Mouse (Mus musculus): ENCODE data around the gene Faf2. TPM values are rescaled to one million over a fixed set of nuclear protein-coding genes. Genes with fewer than 3 reads are reported as not detected.
A peak's percentile ranks its signal among the peaks of the same experiment; 100 is the strongest.

Gene Faf2
- polyA plus RNA-seq, 1 experiment from 2014 or later = 95.7 TPM

DNA sequence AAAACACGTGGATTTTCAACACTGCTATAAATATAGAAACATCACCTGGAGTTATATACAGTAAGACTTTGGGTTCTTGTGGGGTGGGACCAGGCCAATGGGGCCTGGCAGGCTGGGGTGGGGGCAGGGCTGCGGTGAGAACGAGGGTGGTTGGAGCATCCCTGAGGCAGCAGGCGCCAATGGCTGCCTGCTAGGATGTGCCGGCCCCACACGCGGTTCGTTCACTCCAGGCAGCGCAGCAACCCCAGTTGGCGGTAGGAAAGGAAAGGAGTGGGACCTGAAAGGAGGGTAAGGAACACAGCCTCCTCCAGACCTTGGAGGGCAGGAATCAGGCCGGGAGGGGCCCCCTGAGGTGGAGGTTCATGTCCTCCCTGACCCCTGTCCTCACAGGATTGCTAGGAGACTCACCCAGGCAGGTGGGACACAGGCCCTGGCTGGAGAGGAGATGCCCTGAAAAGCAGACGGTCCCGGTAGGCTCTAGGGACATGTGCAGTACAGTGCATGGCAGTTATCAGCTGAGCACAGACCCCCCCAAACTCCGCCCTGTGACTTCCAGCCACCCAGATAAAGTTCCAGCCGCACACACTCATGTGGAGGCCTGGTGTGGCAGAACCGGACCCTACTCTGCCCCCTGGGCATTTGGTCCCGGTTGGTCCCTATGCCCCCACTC is 58.7 kb downstream of the Faf2 start:
- Histone ChIP-seq H3K9me3 (ENCODE audit: control insufficient read depth, low read length) (no peaks in the 10 kb centered on the region), H3K27me3 (ENCODE audit: control insufficient read depth, insufficient read depth, low read length) (no peaks in the 10 kb centered on the region), H3K4me1 (ENCODE audit: control insufficient read depth, insufficient read depth, low read length) (peaks cover 10% of the 10 kb centered on the region), H3K27ac (replicated peaks; ENCODE audit: low read depth, low read length) (no peak overlapping the region; the same call in 1 of the 2 replicates), H3K4me3 (ENCODE audit: low read depth, low read length) (no peak overlapping the region), H3K4me2 (ENCODE audit: low read depth, severe bottlenecking) (no peak overlapping the region), H3K36me3 (ENCODE audit: control insufficient read depth, insufficient read depth, low read length) (peaks cover 51% of the 10 kb centered on the region), H3K9ac (ENCODE audit: low read length) (no peak overlapping the region)
- ATAC-seq (ENCODE audit: insufficient number of reproducible peaks, low FRiP score, low TSS enrichment, low read depth) (no peak), DNase-seq (ENCODE audit: low spot score) (no peak)
- WGBS = 81% methylated on average over 17 of the region's 17 CpGs

DNA sequence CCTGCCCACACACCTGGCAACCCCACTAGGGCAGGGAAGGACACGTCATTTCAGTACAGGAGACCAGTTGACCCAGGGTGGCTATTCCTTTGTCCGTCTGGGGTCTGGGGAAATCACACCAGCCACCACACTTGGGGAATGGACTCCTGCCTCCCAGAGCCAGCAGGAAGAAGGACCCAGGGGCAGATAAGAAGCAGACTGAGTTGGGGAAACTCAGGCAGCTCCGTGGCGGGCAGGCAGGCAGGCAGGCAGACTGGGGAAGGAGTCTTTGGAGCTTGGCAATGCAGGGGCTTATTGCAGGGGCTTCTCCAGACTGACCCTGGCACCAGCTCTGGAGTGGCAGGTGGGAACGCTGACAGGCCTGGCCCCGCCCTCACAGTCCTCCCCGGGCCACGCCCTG is 59.7 kb downstream of the Faf2 start:
- WGBS = 89% methylated on average over 8 of the region's 8 CpGs
- peaks cover 17% of the 10 kb centered on the region for H3K4me1 ChIP-seq (ENCODE audit: control insufficient read depth, insufficient read depth, low read length)

DNA sequence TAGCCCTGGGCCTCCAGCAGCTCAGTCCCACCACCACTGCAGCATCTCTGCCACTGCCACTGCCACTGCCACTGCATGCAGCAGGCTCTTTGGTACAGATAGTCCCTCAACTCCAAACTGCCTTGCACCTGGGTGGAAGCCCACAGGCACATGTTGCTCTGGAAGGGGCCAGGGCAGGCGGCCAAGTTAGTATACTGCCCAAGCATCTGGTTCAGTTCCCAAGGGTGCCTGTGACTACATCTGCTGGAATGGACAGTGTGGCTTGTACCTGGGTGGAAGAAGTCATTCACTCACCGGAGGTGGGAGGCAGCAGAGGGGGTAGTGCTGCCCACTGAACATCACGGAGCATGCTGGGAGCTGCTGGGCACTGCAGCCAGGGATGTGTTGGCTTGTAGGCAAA is 61.7 kb downstream of the Faf2 start:
- Histone ChIP-seq H3K27me3 (ENCODE audit: control insufficient read depth, insufficient read depth, low read length) (no peaks in the 10 kb centered on the region), H3K36me3 (ENCODE audit: control insufficient read depth, insufficient read depth, low read length) (peaks cover 51% of the 10 kb centered on the region), H3K9me3 (ENCODE audit: control insufficient read depth, low read length) (no peaks in the 10 kb centered on the region), H3K27ac (replicated peaks; ENCODE audit: low read depth, low read length) (no peak overlapping the region; the same call in 1 of the 2 replicates), H3K4me3 (ENCODE audit: low read depth, low read length) (no peak overlapping the region), H3K4me1 (ENCODE audit: control insufficient read depth, insufficient read depth, low read length) (peaks cover 15% of the 10 kb centered on the region), H3K9ac (ENCODE audit: low read length) (no peak overlapping the region), H3K4me2 (ENCODE audit: low read depth, severe bottlenecking) (no peak overlapping the region)
- WGBS = 94% methylated on average over 3 of the region's 3 CpGs
- no peak for DNase-seq (ENCODE audit: low spot score)
- ATAC-seq (ENCODE audit: insufficient number of reproducible peaks, low FRiP score, low TSS enrichment, low read depth) = no peak

More for the DNA sequence above, 59.7 kb downstream of the Faf2 start:
- Histone ChIP-seq H3K4me2 (ENCODE audit: low read depth, severe bottlenecking) (no peak overlapping the region), H3K27me3 (ENCODE audit: control insufficient read depth, insufficient read depth, low read length) (no peaks in the 10 kb centered on the region), H3K36me3 (ENCODE audit: control insufficient read depth, insufficient read depth, low read length) (peaks cover 51% of the 10 kb centered on the region), H3K4me3 (ENCODE audit: low read depth, low read length) (no peak overlapping the region), H3K9ac (ENCODE audit: low read length) (no peak overlapping the region), H3K9me3 (ENCODE audit: control insufficient read depth, low read length) (no peaks in the 10 kb centered on the region), H3K27ac (replicated peaks; ENCODE audit: low read depth, low read length) (no peak overlapping the region)
- ATAC-seq (ENCODE audit: insufficient number of reproducible peaks, low FRiP score, low TSS enrichment, low read depth) (no peak), DNase-seq (ENCODE audit: low spot score) (no peak)

DNA sequence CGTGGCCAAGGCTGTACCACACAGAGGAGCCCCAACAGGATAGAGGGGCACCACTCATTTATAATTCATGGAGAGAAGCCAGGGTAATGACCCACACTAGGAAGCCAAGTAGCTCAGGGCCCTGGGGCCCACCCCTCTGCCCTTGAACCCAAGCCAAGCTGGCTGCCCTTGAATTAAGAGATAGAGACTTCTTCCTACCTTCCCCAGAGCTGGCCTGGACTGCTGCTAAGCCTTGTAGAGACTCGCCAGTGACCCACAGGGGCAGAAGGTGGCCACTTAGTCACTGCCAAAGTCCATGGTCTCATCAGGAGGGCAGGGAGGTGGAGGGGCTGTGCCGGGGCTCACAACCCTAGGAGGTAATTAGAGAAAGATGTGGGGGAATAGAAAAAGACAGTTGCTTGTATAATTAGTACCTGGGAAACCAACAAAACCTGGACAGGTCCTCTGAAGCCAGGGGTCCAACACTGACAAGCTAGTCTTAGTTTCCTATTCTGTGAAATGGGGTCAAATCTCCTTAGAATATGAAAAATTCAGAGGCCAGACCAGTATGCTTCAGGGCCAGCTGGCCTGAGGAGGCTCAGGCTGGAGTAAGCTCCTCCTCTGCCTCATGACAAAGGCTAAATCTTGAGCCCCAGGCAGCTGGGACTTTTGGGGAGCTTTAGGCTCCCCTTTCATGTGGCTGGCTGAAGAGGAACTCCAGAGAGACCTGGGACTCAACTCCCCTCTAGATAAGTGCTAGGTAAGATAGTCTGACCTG is 62.7 kb downstream of the Faf2 start:
- no peak overlapping the region for H3K27ac ChIP-seq (replicated peaks; ENCODE audit: low read depth, low read length)
- no peak overlapping the region; the same call in 1 of the 2 replicates for H3K4me3 ChIP-seq (ENCODE audit: low read depth, low read length)
- 46% methylated on average over 3 of the region's 3 CpGs for WGBS
- ATAC-seq (ENCODE audit: insufficient number of reproducible peaks, low FRiP score, low TSS enrichment, low read depth) (no peak), DNase-seq (ENCODE audit: low spot score) (no peak)
- no peaks in the 10 kb centered on the region for H3K9me3 ChIP-seq (ENCODE audit: control insufficient read depth, low read length)
- no peak overlapping the region for H3K4me2 ChIP-seq (ENCODE audit: low read depth, severe bottlenecking)
- H3K27me3 ChIP-seq (ENCODE audit: control insufficient read depth, insufficient read depth, low read length) = no peaks in the 10 kb centered on the region
- peaks cover 48% of the 10 kb centered on the region for H3K36me3 ChIP-seq (ENCODE audit: control insufficient read depth, insufficient read depth, low read length)
- peak overlapping the region; percentile 35; the same call in 1 of the 2 replicates for H3K9ac ChIP-seq (ENCODE audit: low read length)
- peaks cover 15% of the 10 kb centered on the region for H3K4me1 ChIP-seq (ENCODE audit: control insufficient read depth, insufficient read depth, low read length)

DNA sequence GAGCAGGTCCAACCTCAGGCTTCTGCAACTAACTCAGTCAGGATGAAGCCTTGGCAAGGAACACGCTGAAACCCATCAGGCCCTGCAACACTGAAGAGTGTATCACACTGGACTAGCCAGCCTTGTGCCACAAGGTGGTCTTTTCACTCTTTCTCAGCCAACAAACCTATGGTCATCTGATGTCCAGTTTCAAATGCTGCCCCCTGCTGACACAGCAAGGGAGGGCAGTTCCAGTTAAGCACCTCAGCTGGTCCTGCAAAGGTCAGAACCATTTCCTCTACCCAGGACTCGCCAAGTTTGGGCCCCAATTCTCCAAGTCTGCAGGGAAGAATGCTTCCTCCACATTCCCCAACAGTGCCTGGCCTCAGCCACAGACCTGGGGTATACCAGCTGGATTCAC is 63.6 kb downstream of the Faf2 start:
- Histone ChIP-seq H3K9ac (ENCODE audit: low read length) (peak overlapping the region; percentile 35), H3K36me3 (ENCODE audit: control insufficient read depth, insufficient read depth, low read length) (peaks cover 43% of the 10 kb centered on the region), H3K27me3 (ENCODE audit: control insufficient read depth, insufficient read depth, low read length) (no peaks in the 10 kb centered on the region), H3K4me1 (ENCODE audit: control insufficient read depth, insufficient read depth, low read length) (peaks cover 15% of the 10 kb centered on the region), H3K9me3 (ENCODE audit: control insufficient read depth, low read length) (no peaks in the 10 kb centered on the region), H3K4me3 (ENCODE audit: low read depth, low read length) (peak overlapping the region; percentile 8; the same call in 1 of the 2 replicates), H3K4me2 (ENCODE audit: low read depth, severe bottlenecking) (peak overlapping the region; percentile 58), H3K27ac (replicated peaks; ENCODE audit: low read depth, low read length) (no peak overlapping the region)
- peak; percentile 68 for DNase-seq (ENCODE audit: low spot score)
- ATAC-seq (ENCODE audit: insufficient number of reproducible peaks, low FRiP score, low TSS enrichment, low read depth) = no peak
- WGBS = 48% methylated on average over 2 of the region's 2 CpGs

DNA sequence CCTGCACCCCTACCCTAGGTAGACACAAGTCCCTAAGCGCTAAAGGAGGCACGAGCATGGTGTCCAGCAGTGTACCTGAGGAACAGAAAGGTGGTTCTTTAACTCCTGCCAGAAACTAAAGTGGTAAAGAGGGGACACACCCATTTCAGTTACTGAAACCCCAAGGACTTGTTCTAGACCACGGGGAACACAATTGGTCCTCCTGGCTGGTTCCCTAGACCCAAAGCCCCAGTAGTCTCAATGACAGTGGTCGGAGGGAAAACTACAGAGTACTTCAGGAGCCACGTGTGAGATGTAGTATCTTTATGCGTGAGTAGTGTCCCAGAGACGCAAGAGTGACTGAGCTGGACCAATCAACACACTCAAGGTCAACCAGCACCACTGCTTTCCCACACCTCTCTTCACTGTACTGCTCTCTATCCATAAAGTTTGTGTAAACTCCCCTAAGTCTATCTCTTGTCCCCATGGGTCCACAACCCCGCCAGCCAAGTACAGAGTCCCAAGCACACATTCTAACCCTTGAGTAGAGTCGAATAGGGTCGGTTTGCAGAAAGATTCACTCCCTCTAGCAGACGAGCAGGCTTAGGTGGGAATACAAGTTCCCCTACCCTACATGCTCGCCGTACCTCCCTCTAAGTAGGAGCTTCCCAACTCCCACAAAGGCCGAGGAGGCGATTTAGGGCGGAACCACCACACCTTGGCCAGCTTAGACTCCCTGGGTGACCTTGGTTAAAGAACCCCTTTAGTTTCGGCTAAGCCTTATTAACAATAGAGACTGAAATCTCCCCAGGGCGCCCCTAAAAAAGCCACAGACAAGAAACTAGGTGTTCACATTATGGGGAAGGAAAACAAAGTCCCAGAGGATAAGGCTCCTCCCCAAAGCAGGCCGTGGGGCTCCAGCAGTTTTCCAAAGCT is 64.8 kb downstream of the Faf2 start:
- WGBS = 5% methylated on average over 19 of the region's 19 CpGs
- Histone ChIP-seq H3K9me3 (ENCODE audit: control insufficient read depth, low read length) (no peaks in the 10 kb centered on the region), H3K9ac (ENCODE audit: low read length) (peak overlapping the region; percentile 98), H3K27me3 (ENCODE audit: control insufficient read depth, insufficient read depth, low read length) (no peaks in the 10 kb centered on the region), H3K27ac (replicated peaks; ENCODE audit: low read depth, low read length) (peak overlapping the region; percentile 92), H3K36me3 (ENCODE audit: control insufficient read depth, insufficient read depth, low read length) (peaks cover 32% of the 10 kb centered on the region), H3K4me3 (ENCODE audit: low read depth, low read length) (peak overlapping the region; percentile 94), H3K4me2 (ENCODE audit: low read depth, severe bottlenecking) (peak overlapping the region; percentile 58), H3K4me1 (ENCODE audit: control insufficient read depth, insufficient read depth, low read length) (peaks cover 15% of the 10 kb centered on the region)
- ATAC-seq (ENCODE audit: insufficient number of reproducible peaks, low FRiP score, low TSS enrichment, low read depth) (no peak), DNase-seq (ENCODE audit: low spot score) (peak; percentile 59)

DNA sequence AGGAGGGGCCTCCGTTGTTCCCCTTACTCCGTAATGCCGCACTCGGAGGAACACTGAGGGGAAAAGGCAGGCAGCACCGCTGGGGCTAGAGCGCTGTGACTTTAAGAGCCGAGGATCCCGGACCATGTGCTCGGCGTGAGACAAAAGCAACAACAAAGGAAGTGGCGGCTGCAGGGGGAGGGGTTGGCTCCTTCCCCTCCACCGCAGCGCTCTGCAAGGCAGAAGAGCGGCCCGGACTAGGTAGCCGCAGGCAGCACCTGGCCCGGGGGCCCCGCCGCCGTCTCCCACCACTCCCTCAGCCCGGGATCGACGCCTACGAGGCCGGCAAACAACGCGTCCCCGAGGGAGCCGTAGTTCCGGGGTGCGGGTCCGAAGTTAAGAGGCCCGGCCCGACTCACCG is 65.5 kb downstream of the Faf2 start:
- Histone ChIP-seq H3K9ac (ENCODE audit: low read length) (peak overlapping the region; percentile 98), H3K27ac (replicated peaks; ENCODE audit: low read depth, low read length) (peak overlapping the region; percentile 92), H3K9me3 (ENCODE audit: control insufficient read depth, low read length) (no peaks in the 10 kb centered on the region), H3K4me3 (ENCODE audit: low read depth, low read length) (peak overlapping the region; percentile 94), H3K36me3 (ENCODE audit: control insufficient read depth, insufficient read depth, low read length) (peaks cover 25% of the 10 kb centered on the region), H3K4me1 (ENCODE audit: control insufficient read depth, insufficient read depth, low read length) (peaks cover 19% of the 10 kb centered on the region), H3K4me2 (ENCODE audit: low read depth, severe bottlenecking) (peak overlapping the region; percentile 58), H3K27me3 (ENCODE audit: control insufficient read depth, insufficient read depth, low read length) (no peaks in the 10 kb centered on the region)
- DNase-seq (ENCODE audit: low spot score) (peak; percentile 87), ATAC-seq (ENCODE audit: insufficient number of reproducible peaks, low FRiP score, low TSS enrichment, low read depth) (peak; percentile 63)
- WGBS = under 1% methylated on average over 34 of the region's 35 CpGs

Data from limb, embryonic 11.5 days (tissue).